Mouse (Mus musculus): ENCODE measurements around the gene Actrt3. TPM values are rescaled to one million over a fixed set of nuclear protein-coding genes. Genes with fewer than 3 reads are reported as not detected.

Actrt3 gene
- total RNA-seq (2023): not detected

GRCm38 (mm10) chr3:30599711-30600545, at the start of gene Actrt3:
Gene Actrt3 (minus strand): TSS chr3:30599939.

GRCm38 (mm10) chr3:30647440-30648090, 47.8 kb upstream of the Actrt3 start, which contains the start of gene Lrrc34:
Gene Lrrc34 (minus strand): TSS chr3:30647869.

GRCm38 (mm10) chr3:30644207-30644606, 44.5 kb upstream of the Actrt3 start, which contains the start of gene Lrriq4:
Gene Lrriq4 (plus strand): TSS chr3:30644507.

GRCm38 (mm10) chr3:30602065-30602739, 2.5 kb upstream of the Actrt3 start, which contains the start of gene Mynn:
Gene Mynn (plus strand): TSS chr3:30602065.

GRCm38 (mm10) chr3:30547908-30548307, 51.8 kb downstream of the Actrt3 start, which contains the start of gene Mecom:
Gene Mecom (minus strand): TSS chr3:30548008.

Other genes starting within 250 kb of the Actrt3 start
- gene Mecom, start 51.9 kb downstream of the Actrt3 start, total RNA-seq (2023): under 1 TPM in 1 of 2 experiments, not detected in 1; 0.15 TPM
- gene Mynn, start 2.1 kb upstream of the Actrt3 start, total RNA-seq (2023): 10 to 100 TPM; 27.9 to 29.7 TPM
- not detected for gene Lrriq4, start 44.6 kb upstream of the Actrt3 start, total RNA-seq (2023)
- not detected for gene Lrrc34, start 47.9 kb upstream of the Actrt3 start, total RNA-seq (2023)
- not detected for gene Lrrc31, start 99.9 kb upstream of the Actrt3 start, total RNA-seq (2023)
- not detected for gene Samd7, start 146.4 kb upstream of the Actrt3 start, total RNA-seq (2023)
- 10 to 100 TPM; 46.8 to 48.6 TPM for gene Sec62, start 192.9 kb upstream of the Actrt3 start, total RNA-seq (2023)